In genomic region chr7:101376701-101377340, GRCm38 (mm10) we compare ENCODE assay signal across 11 mouse cellular contexts. TPM values are rescaled to one million over a fixed set of nuclear protein-coding genes. Genes with fewer than 3 reads are reported as not detected.
A peak's percentile ranks its signal among the peaks of the same experiment; 100 is the strongest.
DNase-seq lines count a peak whose midpoint lies in the region; ATAC-seq and TF ChIP-seq lines count a peak whose summit lies in the region.
"Had no signal": no experiment of that assay in that cellular context is flagged by ENCODE, and none has a peak within 500 bp of the region (broad histone marks: within the 10 kb centered on the region; RNA-seq: fewer than 3 reads in every experiment).

No protein-coding gene starts in this region.

- no peaks in the 10 kb centered on the region for H3K9me3 ChIP-seq in hindbrain, embryonic 16.5 days (ENCODE audit: control insufficient read depth, low read length)
- H3K9me3 ChIP-seq in hindbrain, embryonic 12.5 days (replicated peaks), result no peaks in the 10 kb centered on the region
- H3K9me3 ChIP-seq in midbrain, embryonic 11.5 days (ENCODE audit: control insufficient read depth, low read length), result no peaks in the 10 kb centered on the region
- H3K9me3 ChIP-seq in midbrain, embryonic 14.5 days (ENCODE audit: control insufficient read depth, low read length), result no peaks in the 10 kb centered on the region
- H3K9me3 ChIP-seq in embryonic facial prominence, embryonic 15.5 days (replicated peaks), result no peaks in the 10 kb centered on the region
- no peaks in the 10 kb centered on the region for H3K9me3 ChIP-seq in stomach, postnatal 0 days (ENCODE audit: control insufficient read depth, low read length)

- peaks cover 5% of the 10 kb centered on the region for H3K4me1 ChIP-seq in hindbrain, embryonic 16.5 days (ENCODE audit: control insufficient read depth, insufficient read depth, low read depth, low read length)
- H3K4me1 ChIP-seq in hindbrain, embryonic 12.5 days, result peaks cover 8% of the 10 kb centered on the region
- H3K4me1 ChIP-seq in midbrain, embryonic 11.5 days (ENCODE audit: control insufficient read depth, insufficient read depth, low read length), result no peaks in the 10 kb centered on the region
- no peaks in the 10 kb centered on the region for H3K4me1 ChIP-seq in midbrain, embryonic 14.5 days (ENCODE audit: control insufficient read depth, insufficient read depth, low read length)
- peaks cover 34% of the 10 kb centered on the region for H3K4me1 ChIP-seq in embryonic facial prominence, embryonic 15.5 days
- H3K4me1 ChIP-seq in stomach, postnatal 0 days (replicated peaks; ENCODE audit: control insufficient read depth, insufficient read depth), result no peaks in the 10 kb centered on the region

- H3K4me2 ChIP-seq in hindbrain, embryonic 16.5 days (ENCODE audit: low read length), result no peak overlapping the region
- H3K4me2 ChIP-seq in hindbrain, embryonic 12.5 days (replicated peaks), result no peak overlapping the region
- H3K4me2 ChIP-seq in midbrain, embryonic 11.5 days, result no peak overlapping the region
- H3K4me2 ChIP-seq in midbrain, embryonic 14.5 days (ENCODE audit: low read length), result no peak overlapping the region
- H3K4me2 ChIP-seq in embryonic facial prominence, embryonic 15.5 days (replicated peaks), result no peak overlapping the region
- no peak overlapping the region for H3K4me2 ChIP-seq in stomach, postnatal 0 days (replicated peaks; ENCODE audit: low read depth)

- no peak overlapping the region for H3K27ac ChIP-seq in hindbrain, embryonic 16.5 days (ENCODE audit: low read depth, low read length)
- no peak overlapping the region for H3K27ac ChIP-seq in hindbrain, embryonic 12.5 days
- no peak overlapping the region for H3K27ac ChIP-seq in midbrain, embryonic 11.5 days (ENCODE audit: low read depth, low read length)
- H3K27ac ChIP-seq in midbrain, embryonic 14.5 days (replicated peaks; ENCODE audit: low read depth, low read length), result no peak overlapping the region
- H3K27ac ChIP-seq in embryonic facial prominence, embryonic 15.5 days (replicated peaks), result peak overlapping the region; percentile 76
- peak overlapping the region; percentile 88; the same call in 1 of the 2 replicates for H3K27ac ChIP-seq in stomach, postnatal 0 days (replicated peaks)

- DNase-seq in midbrain, embryonic 11.5 days (ENCODE audit: low spot score, missing footprints), result peak; percentile 64
- DNase-seq in midbrain, embryonic 14.5 days, result no peak
- no peak for DNase-seq in stomach, postnatal 0 days (ENCODE audit: low spot score)
- no peak for DNase-seq in retina, postnatal 1 day
- DNase-seq: lung, postnatal 36 days had no signal

- H3K27me3 ChIP-seq in hindbrain, embryonic 16.5 days (replicated peaks; ENCODE audit: control insufficient read depth, insufficient read depth, low read length), result no peaks in the 10 kb centered on the region
- no peaks in the 10 kb centered on the region for H3K27me3 ChIP-seq in hindbrain, embryonic 12.5 days
- no peaks in the 10 kb centered on the region for H3K27me3 ChIP-seq in midbrain, embryonic 11.5 days (ENCODE audit: control insufficient read depth, insufficient read depth, low read length)
- H3K27me3 ChIP-seq in midbrain, embryonic 14.5 days (ENCODE audit: control insufficient read depth, insufficient read depth, low read length), result no peaks in the 10 kb centered on the region
- H3K27me3 ChIP-seq in embryonic facial prominence, embryonic 15.5 days, result no peaks in the 10 kb centered on the region
- no peaks in the 10 kb centered on the region for H3K27me3 ChIP-seq in stomach, postnatal 0 days (ENCODE audit: control insufficient read depth, insufficient read depth, low read length)

- TF ChIP-seq EP300 in stomach, postnatal 0 days (optimal IDR thresholded peaks at IDR 0.05), result no peak

- TF ChIP-seq CTCF in stomach, postnatal 0 days (IDR thresholded peaks at IDR 0.05; ENCODE audit: low read depth), result no peak

- 0 out of 2 replicates have a peak, but pooled peaks have one; percentile 25 for ATAC-seq in hindbrain, embryonic 16.5 days
- ATAC-seq in hindbrain, embryonic 12.5 days (ENCODE audit: low FRiP score), result no peak
- ATAC-seq in midbrain, embryonic 11.5 days (ENCODE audit: low FRiP score), result no peak
- ATAC-seq in midbrain, embryonic 14.5 days (ENCODE audit: low FRiP score, low TSS enrichment), result no peak
- 0 out of 2 replicates have a peak, but pooled peaks have one; percentile 36 for ATAC-seq in embryonic facial prominence, embryonic 15.5 days (ENCODE audit: insufficient number of reproducible peaks, low FRiP score, low TSS enrichment, low read depth)
- no peak for ATAC-seq in stomach, postnatal 0 days (ENCODE audit: low FRiP score, low TSS enrichment)

- H3K36me3 ChIP-seq in hindbrain, embryonic 16.5 days (ENCODE audit: control insufficient read depth, insufficient read depth, low read length), result no peaks in the 10 kb centered on the region
- H3K36me3 ChIP-seq in hindbrain, embryonic 12.5 days, result no peaks in the 10 kb centered on the region
- H3K36me3 ChIP-seq in midbrain, embryonic 11.5 days (ENCODE audit: control insufficient read depth, insufficient read depth, low read length), result no peaks in the 10 kb centered on the region
- no peaks in the 10 kb centered on the region for H3K36me3 ChIP-seq in midbrain, embryonic 14.5 days (ENCODE audit: control insufficient read depth, insufficient read depth, low read length)
- no peaks in the 10 kb centered on the region for H3K36me3 ChIP-seq in embryonic facial prominence, embryonic 15.5 days
- H3K36me3 ChIP-seq in stomach, postnatal 0 days (ENCODE audit: control insufficient read depth, insufficient read depth, low read length), result no peaks in the 10 kb centered on the region

- H3K4me3 ChIP-seq in hindbrain, embryonic 16.5 days (ENCODE audit: low read length), result no peak overlapping the region
- H3K4me3 ChIP-seq in hindbrain, embryonic 12.5 days, result no peak overlapping the region
- H3K4me3 ChIP-seq in midbrain, embryonic 11.5 days (ENCODE audit: low read depth, low read length), result no peak overlapping the region
- no peak overlapping the region for H3K4me3 ChIP-seq in midbrain, embryonic 14.5 days (replicated peaks; ENCODE audit: low read depth, low read length)
- no peak overlapping the region for H3K4me3 ChIP-seq in embryonic facial prominence, embryonic 15.5 days (replicated peaks)
- no peak overlapping the region for H3K4me3 ChIP-seq in stomach, postnatal 0 days (ENCODE audit: low read depth, low read length)
- H3K4me3 ChIP-seq: myocyte had no signal

- H3K9ac ChIP-seq in hindbrain, embryonic 16.5 days (ENCODE audit: low read depth, low read length), result no peak overlapping the region
- H3K9ac ChIP-seq in hindbrain, embryonic 12.5 days, result no peak overlapping the region
- no peak overlapping the region for H3K9ac ChIP-seq in midbrain, embryonic 11.5 days (ENCODE audit: low read length)
- H3K9ac ChIP-seq in midbrain, embryonic 14.5 days (replicated peaks; ENCODE audit: low read length), result no peak overlapping the region
- H3K9ac ChIP-seq in embryonic facial prominence, embryonic 15.5 days, result no peak overlapping the region; the same call in 1 of the 2 replicates
- H3K9ac ChIP-seq in stomach, postnatal 0 days (ENCODE audit: low read length), result no peak overlapping the region

- WGBS in hindbrain, embryonic 16.5 days, result 57% methylated on average over 10 of the region's 10 CpGs
- 78% methylated on average over 10 of the region's 10 CpGs for WGBS in hindbrain, embryonic 12.5 days
- WGBS in midbrain, embryonic 11.5 days, result 82% methylated on average over 10 of the region's 10 CpGs
- 72% methylated on average over 10 of the region's 10 CpGs for WGBS in midbrain, embryonic 14.5 days
- 56% methylated on average over 10 of the region's 10 CpGs for WGBS in embryonic facial prominence, embryonic 15.5 days
- WGBS in stomach, postnatal 0 days, result 69% methylated on average over 10 of the region's 10 CpGs

RNA-seq across cellular contexts. Expression of gene Arap1, which starts 29.0 kb away (rescaled TPM):
- polyA plus RNA-seq in hindbrain, embryonic 16.5 days (2015; fragmentation: Nextera tagmentation; extraction: Ambion mirVana), result 12.8 and 13.8 TPM in 2 replicates
- polyA plus RNA-seq in hindbrain, embryonic 12.5 days (2016; fragmentation: Nextera tagmentation; extraction: Ambion mirVana), result 17.2 and 26.9 TPM in 2 replicates
- 10.8 and 11.2 TPM in 2 replicates for polyA plus RNA-seq in midbrain, embryonic 11.5 days (2014; fragmentation: Nextera tagmentation; extraction: Ambion mirVana)
- 2.0 and 8.7 TPM in 2 replicates for polyA plus RNA-seq in midbrain, embryonic 14.5 days (2014; fragmentation: Nextera tagmentation; extraction: Ambion mirVana)
- 82.5 and 82.8 TPM in 2 replicates for polyA plus RNA-seq in embryonic facial prominence, embryonic 15.5 days (2015; fragmentation: Nextera tagmentation; extraction: Ambion mirVana)
- 37.2 and 44.7 TPM in 2 replicates for polyA plus RNA-seq in stomach, postnatal 0 days (2015; fragmentation: Nextera tagmentation; extraction: Ambion mirVana)

RNA-seq across cellular contexts. Expression of gene Gm45837, which starts 33.9 kb away (rescaled TPM):
- 0.61 TPM in 1 of 2 replicates, not detected in the other for polyA plus RNA-seq in hindbrain, embryonic 16.5 days (2015; fragmentation: Nextera tagmentation; extraction: Ambion mirVana)
- polyA plus RNA-seq in hindbrain, embryonic 12.5 days (2016; fragmentation: Nextera tagmentation; extraction: Ambion mirVana), result not detected in 2 replicates
- polyA plus RNA-seq in midbrain, embryonic 11.5 days (2014; fragmentation: Nextera tagmentation; extraction: Ambion mirVana), result not detected in 2 replicates
- not detected in 2 replicates for polyA plus RNA-seq in midbrain, embryonic 14.5 days (2014; fragmentation: Nextera tagmentation; extraction: Ambion mirVana)
- polyA plus RNA-seq in embryonic facial prominence, embryonic 15.5 days (2015; fragmentation: Nextera tagmentation; extraction: Ambion mirVana), result 3.4 and 9.6 TPM in 2 replicates
- 0.24 TPM in 1 of 2 replicates, not detected in the other for polyA plus RNA-seq in stomach, postnatal 0 days (2015; fragmentation: Nextera tagmentation; extraction: Ambion mirVana)
- polyA plus RNA-seq: heart, embryonic 14.5 days; kidney, adult 2 months had no signal

RNA-seq across cellular contexts. Expression of gene Pde2a, which starts 44.7 kb away (rescaled TPM):
- 33.5 and 41.6 TPM in 2 replicates for polyA plus RNA-seq in hindbrain, embryonic 16.5 days (2015; fragmentation: Nextera tagmentation; extraction: Ambion mirVana)
- polyA plus RNA-seq in hindbrain, embryonic 12.5 days (2016; fragmentation: Nextera tagmentation; extraction: Ambion mirVana), result 26.9 and 27.4 TPM in 2 replicates
- 11.1 and 13.0 TPM in 2 replicates for polyA plus RNA-seq in midbrain, embryonic 11.5 days (2014; fragmentation: Nextera tagmentation; extraction: Ambion mirVana)
- 23.0 and 25.7 TPM in 2 replicates for polyA plus RNA-seq in midbrain, embryonic 14.5 days (2014; fragmentation: Nextera tagmentation; extraction: Ambion mirVana)
- 10.0 and 12.5 TPM in 2 replicates for polyA plus RNA-seq in embryonic facial prominence, embryonic 15.5 days (2015; fragmentation: Nextera tagmentation; extraction: Ambion mirVana)
- 9.2 and 9.5 TPM in 2 replicates for polyA plus RNA-seq in stomach, postnatal 0 days (2015; fragmentation: Nextera tagmentation; extraction: Ambion mirVana)

RNA-seq across cellular contexts. Expression of gene Stard10, which starts 59.9 kb away (rescaled TPM):
- polyA plus RNA-seq in hindbrain, embryonic 16.5 days (2015; fragmentation: Nextera tagmentation; extraction: Ambion mirVana), result 11.9 and 13.8 TPM in 2 replicates
- polyA plus RNA-seq in hindbrain, embryonic 12.5 days (2016; fragmentation: Nextera tagmentation; extraction: Ambion mirVana), result 10.6 and 11.5 TPM in 2 replicates
- polyA plus RNA-seq in midbrain, embryonic 11.5 days (2014; fragmentation: Nextera tagmentation; extraction: Ambion mirVana), result 5.3 and 5.7 TPM in 2 replicates
- 8.8 and 8.9 TPM in 2 replicates for polyA plus RNA-seq in midbrain, embryonic 14.5 days (2014; fragmentation: Nextera tagmentation; extraction: Ambion mirVana)
- polyA plus RNA-seq in embryonic facial prominence, embryonic 15.5 days (2015; fragmentation: Nextera tagmentation; extraction: Ambion mirVana), result 33.9 and 34.2 TPM in 2 replicates
- polyA plus RNA-seq in stomach, postnatal 0 days (2015; fragmentation: Nextera tagmentation; extraction: Ambion mirVana), result 132 and 144 TPM in 2 replicates

Comparison
In these comparisons a context has a peak if more than half of its experiments do, and no peak if none do; other contexts are left out.
1. ATAC-seq: peak in hindbrain, embryonic 16.5 days (single experiment) and embryonic facial prominence, embryonic 15.5 days (single experiment); none in hindbrain, embryonic 12.5 days (single experiment), midbrain, embryonic 11.5 days (single experiment), midbrain, embryonic 14.5 days (single experiment) and stomach, postnatal 0 days (single experiment).
2. H3K27ac ChIP-seq: peak in embryonic facial prominence, embryonic 15.5 days (single experiment) and stomach, postnatal 0 days (single experiment); none in hindbrain, embryonic 16.5 days (single experiment), hindbrain, embryonic 12.5 days (single experiment), midbrain, embryonic 11.5 days (single experiment) and midbrain, embryonic 14.5 days (single experiment).